Mouse (Mus musculus): ENCODE data around the gene Srebf1.

DNA sequence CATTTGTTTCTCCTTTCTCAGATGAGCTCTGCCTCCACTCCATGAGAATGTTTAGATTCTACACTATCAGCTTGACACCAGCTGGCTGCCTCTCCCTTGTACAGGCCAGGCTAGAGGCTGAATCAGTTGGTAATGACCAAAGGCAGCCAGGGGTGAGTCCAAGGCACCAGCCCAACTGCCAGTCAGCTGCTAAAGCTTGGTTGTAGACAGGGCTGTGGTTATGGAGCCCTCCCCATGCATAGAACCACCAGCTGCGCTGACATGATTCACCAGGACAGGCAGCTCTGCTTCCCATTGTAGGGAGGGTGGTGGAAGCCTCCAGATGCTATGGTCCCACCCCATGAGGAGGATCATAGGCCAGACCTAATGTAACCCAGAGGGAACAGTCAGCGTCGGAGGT lies 68.4 kb downstream of the Srebf1 start:
- no peak for TF ChIP-seq ZC3H11A (IDR thresholded peaks at IDR 0.05; ENCODE audit: low read depth, low read length)
- no peak for TF ChIP-seq CTCF (conservative IDR thresholded peaks at IDR 0.05 in 1 of 2, IDR thresholded peaks at IDR 0.05 in 1 of 2; ENCODE audit: low read depth in 2 of 2, low read length in 2 of 2)
- TF ChIP-seq POLR2A (IDR thresholded peaks at IDR 0.05; ENCODE audit: low read depth, low read length) = no peak
- TF ChIP-seq CHD2 (IDR thresholded peaks at IDR 0.05; ENCODE audit: low read length) = no peak
- TF ChIP-seq POLR2AphosphoS2 (IDR thresholded peaks at IDR 0.05; ENCODE audit: low read depth, low read length) = no peak
- no peak for TF ChIP-seq EP300 (IDR thresholded peaks at IDR 0.05; ENCODE audit: low read length)
- TF ChIP-seq MAX (IDR thresholded peaks at IDR 0.05; ENCODE audit: low read length) = no peak
- no peak for TF ChIP-seq NELFE (IDR thresholded peaks at IDR 0.05; ENCODE audit: low read depth, low read length)
- TF ChIP-seq USF2 (conservative IDR thresholded peaks at IDR 0.05; ENCODE audit: low read depth, low read length) = no peak
- no peak for TF ChIP-seq MXI1 (IDR thresholded peaks at IDR 0.05; ENCODE audit: low read depth, low read length)
- no peak for TF ChIP-seq ZNF384 (IDR thresholded peaks at IDR 0.05; ENCODE audit: low read depth, low read length)
- no peak for TF ChIP-seq TBP (conservative IDR thresholded peaks at IDR 0.05; ENCODE audit: low read depth, low read length)
- no peak for TF ChIP-seq JUND (conservative IDR thresholded peaks at IDR 0.05; ENCODE audit: low read depth, low read length)

Data from CH12.LX (cell line).